Mouse (Mus musculus) heart, adult 2 months (tissue): ENCODE data around the gene Trmt44.

ENCODE experiments used
- CTCF ChIP-seq: fragments of 200-600 bp; IDR thresholded peaks from 2 replicates; pipeline ENCODE4 v1.8.1; 2022; ENCODE audit warnings: antibody characterized with exemption, mild to moderate bottlenecking, moderate library complexity
- EP300 ChIP-seq: fragments of 200-500 bp; IDR thresholded peaks from 2 replicates; pipeline ENCODE4 v1.6.1; 2011; ENCODE audit warnings: low read depth, low read length, control low read depth; ENCODE audit not compliant: insufficient read depth
- POLR2A ChIP-seq: fragments of 200-500 bp; IDR thresholded peaks from 2 replicates; pipeline ENCODE4 v1.6.1; 2011; ENCODE audit warnings: mild to moderate bottlenecking, low read depth, low read length, control low read depth; ENCODE audit not compliant: insufficient read depth

DNA sequence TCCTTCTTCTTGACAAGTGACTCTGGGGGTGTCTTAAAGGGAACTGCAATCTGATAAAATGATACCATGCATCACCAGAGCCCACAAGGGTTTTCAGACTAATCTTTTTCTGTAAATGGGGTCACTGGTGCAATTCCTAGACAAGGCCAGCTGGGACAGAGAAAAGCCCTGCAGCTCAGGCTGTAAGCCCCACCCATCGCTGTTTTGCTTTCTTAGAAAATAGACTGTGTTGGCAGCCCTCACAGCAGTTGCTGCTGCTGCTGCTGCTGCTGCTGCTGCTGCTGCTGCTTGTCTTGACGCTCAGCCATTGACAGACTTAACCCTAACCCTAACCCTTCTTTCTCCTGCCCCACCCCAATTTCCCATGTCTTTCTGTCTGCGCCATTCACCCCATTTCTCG lies 35.3 kb downstream of the Trmt44 start:
- TF ChIP-seq CTCF = no peak
- no peak for TF ChIP-seq EP300
- no peak for TF ChIP-seq POLR2A
